Mouse (Mus musculus) liver, embryonic 12.5 days (tissue): ENCODE measurements around the gene Gm16434. TPM values are rescaled to one million over a fixed set of nuclear protein-coding genes. Genes with fewer than 3 reads are reported as not detected.
"Not testable (repeated sequence)": the region's sequence is repeated elsewhere in the genome, so short reads cannot be mapped to it uniquely, and the experiment has no call there.

Experiments
- ATAC-seq: fragments of 200-750 bp; cut with Nextera tagmentation; 2 replicates; pipeline ENCODE4 v1.8.0; 2017; ENCODE audit warnings: moderate number of reproducible peaks, mild to moderate bottlenecking, moderate library complexity
- H3K27ac ChIP-seq: fragments of 300-500 bp; sonication (generic); 2 replicates; pipeline ENCODE4 v1.5.1; 2016; ENCODE audit warnings: mild to moderate bottlenecking
- H3K27me3 ChIP-seq: fragments of 300-500 bp; sonication (generic); replicated peaks from 2 replicates; pipeline ENCODE4 v1.6.1; 2016; ENCODE audit warnings: mild to moderate bottlenecking, moderate library complexity
- H3K36me3 ChIP-seq: fragments of 300-500 bp; sonication (generic); 2 replicates; pipeline ENCODE4 v1.6.1; 2016; ENCODE audit warnings: mild to moderate bottlenecking, moderate library complexity
- H3K4me1 ChIP-seq: fragments of 300-500 bp; sonication (generic); 2 replicates; pipeline ENCODE4 v1.6.1; 2016
- H3K4me2 ChIP-seq: fragments of 300-500 bp; sonication (generic); 2 replicates; pipeline ENCODE4 v1.6.1; 2016; ENCODE audit warnings: mild to moderate bottlenecking, moderate library complexity
- H3K4me3 ChIP-seq: fragments of 300-500 bp; sonication (generic); 2 replicates; pipeline ENCODE4 v1.5.1; 2016; ENCODE audit warnings: mild to moderate bottlenecking, moderate library complexity
- H3K9ac ChIP-seq: fragments of 300-500 bp; sonication (generic); 2 replicates; pipeline ENCODE4 v1.6.1; 2016; ENCODE audit warnings: mild to moderate bottlenecking, moderate library complexity
- H3K9me3 ChIP-seq: fragments of 300-500 bp; sonication (generic); replicated peaks from 2 replicates; pipeline ENCODE4 v1.6.1; 2016; ENCODE audit warnings: mild to moderate bottlenecking, moderate library complexity
- WGBS: fragments of 180-500 bp; shearing (Covaris S2); methylation state at CpG from one replicate; pipeline ENCODE4 v1.1.7; 2016; ENCODE audit not compliant: insufficient replicate concordance; 5-methylcytosine and 5-hydroxymethylcytosine counted together
- polyA plus RNA-seq: library from polyadenylated mRNA; unstranded; fragments of >200 nt; fragmentation: Nextera tagmentation; extraction: Ambion mirVana; gene quantifications from 2 replicates; pipeline ENCODE4 v1.2.1, GENCODE M21; 2016

The Gm16434 gene
- not detected in 2 replicates for polyA plus RNA-seq

DNA sequence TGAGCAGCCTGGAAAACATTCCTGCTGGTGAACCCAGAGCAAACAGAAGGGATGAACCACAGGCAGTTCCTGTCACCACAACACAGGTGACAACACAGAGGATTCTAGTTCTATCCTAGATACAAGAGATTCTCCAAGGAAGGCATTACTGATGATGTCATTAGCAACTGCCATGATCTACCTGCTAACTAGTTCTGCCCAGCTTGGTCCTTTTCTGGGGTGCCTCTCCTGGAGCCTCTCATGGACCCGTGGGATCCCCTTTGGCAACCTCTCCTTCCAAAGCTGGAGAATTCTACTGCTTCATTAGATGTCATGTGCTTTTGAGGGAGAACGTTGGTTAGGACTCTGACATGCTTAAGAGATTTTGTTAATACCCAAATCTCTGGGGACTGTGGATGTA, at the start of gene Gm16434:
Gene Gm16434, minus strand, starts transcription at position 101 of the 400 bp plus-strand sequence.
- not testable (repeated sequence) for H3K27me3 ChIP-seq, H3K4me1 ChIP-seq, H3K4me3 ChIP-seq, H3K27ac ChIP-seq, ATAC-seq, H3K9me3 ChIP-seq, H3K9ac ChIP-seq, H3K36me3 ChIP-seq, H3K4me2 ChIP-seq
- WGBS: no CpG with 5 or more reads among the region's 2 CpGs

DNA sequence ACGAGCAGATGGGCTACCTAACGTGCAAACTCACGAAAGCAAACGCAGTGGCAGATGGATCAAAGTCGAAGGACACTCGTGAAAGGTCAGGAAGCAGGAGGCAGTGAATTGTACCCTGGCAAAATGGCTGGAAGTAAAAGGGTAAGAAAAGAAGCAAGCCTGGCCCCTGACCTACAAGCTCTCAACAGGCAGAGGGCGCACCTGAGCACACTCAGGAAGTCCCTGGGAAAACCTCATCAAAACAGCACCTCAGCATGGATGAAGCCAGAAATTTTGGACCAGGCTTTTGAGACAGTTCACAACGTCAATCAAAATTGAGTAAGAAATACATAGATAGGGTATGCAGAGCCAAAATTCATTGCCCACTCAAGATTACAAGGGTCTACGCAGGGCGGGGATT, 49.2 kb upstream of the Gm16434 start:
- H3K9me3 ChIP-seq, H3K9ac ChIP-seq, H3K4me3 ChIP-seq, H3K27me3 ChIP-seq, H3K36me3 ChIP-seq, ATAC-seq, H3K4me1 ChIP-seq, H3K27ac ChIP-seq, H3K4me2 ChIP-seq: not testable (repeated sequence)
- WGBS: 6% methylated on average over 8 of the region's 10 CpGs

GRCm38 (mm10) chr14:7200070-7200469, 5.7 kb upstream of the Gm16434 start:
- not testable (repeated sequence) for H3K4me2 ChIP-seq, H3K27ac ChIP-seq, H3K9ac ChIP-seq, H3K4me1 ChIP-seq, H3K4me3 ChIP-seq, ATAC-seq, H3K9me3 ChIP-seq, H3K36me3 ChIP-seq, H3K27me3 ChIP-seq
- WGBS: 69% methylated on average over 2 of the region's 3 CpGs

DNA sequence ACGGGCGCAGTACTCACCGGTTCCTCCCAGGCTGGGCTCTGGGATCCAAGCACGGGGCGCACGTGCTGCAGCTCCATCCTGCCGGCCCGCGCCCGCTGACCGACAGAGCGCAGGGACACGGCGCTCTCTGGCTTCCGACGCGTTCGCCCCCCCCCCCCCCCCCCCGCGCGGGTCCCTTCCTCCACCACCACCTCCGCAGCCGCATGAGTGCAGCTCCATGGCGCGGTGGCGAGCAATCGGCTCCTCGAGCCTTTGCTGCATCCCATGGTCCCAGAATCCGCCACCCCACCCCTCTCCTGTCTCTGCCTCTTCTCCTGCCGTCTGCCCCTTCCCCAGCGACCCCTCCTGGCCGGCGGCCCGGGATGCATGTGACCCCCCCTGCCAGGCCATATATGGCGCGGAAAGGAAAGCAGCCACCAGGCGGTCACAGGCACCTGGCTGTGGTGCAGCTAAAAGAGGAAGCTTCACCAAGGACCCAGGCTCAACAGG, 19.8 kb downstream of the Gm16434 start, which contains the start of gene Gm3512:
Gene Gm3512, minus strand, starts transcription at position 51 of the 489 bp plus-strand sequence.
- not testable (repeated sequence) for H3K4me3 ChIP-seq, H3K9ac ChIP-seq, H3K36me3 ChIP-seq, H3K4me2 ChIP-seq, H3K27ac ChIP-seq, ATAC-seq, H3K27me3 ChIP-seq, H3K9me3 ChIP-seq, H3K4me1 ChIP-seq
- no CpG with 5 or more reads among the region's 37 CpGs for WGBS

Other genes starting within 250 kb of the Gm16434 start
- gene Gm6356, start 220.7 kb downstream of the Gm16434 start, polyA plus RNA-seq: not detected in 2 replicates
- gene Gm10406, start 167.1 kb downstream of the Gm16434 start, polyA plus RNA-seq: not detected in 2 replicates
- not detected in 2 replicates for gene Gm3685, start 149.6 kb downstream of the Gm16434 start, polyA plus RNA-seq
- 0.07 TPM in 1 of 2 replicates, not detected in the other for gene Gm3696, start 93.9 kb downstream of the Gm16434 start, polyA plus RNA-seq
- not detected in 2 replicates for gene Gm6676, start 69.1 kb downstream of the Gm16434 start, polyA plus RNA-seq
- gene Gm3512, start 20.0 kb downstream of the Gm16434 start, polyA plus RNA-seq: 0.36 and 0.43 TPM in 2 replicates
- not detected in 2 replicates for gene Gm3727, start 70.2 kb upstream of the Gm16434 start, polyA plus RNA-seq
- 0.12 TPM in 1 of 2 replicates, not detected in the other for gene Gm3739, start 120.5 kb upstream of the Gm16434 start, polyA plus RNA-seq
- not detected in 2 replicates for gene Gm5797, start 137.9 kb upstream of the Gm16434 start, polyA plus RNA-seq
- not detected in 2 replicates for gene Gm8374, start 170.6 kb upstream of the Gm16434 start, polyA plus RNA-seq